Mouse (Mus musculus): ENCODE results near the gene Kdm3a.

GRCm38 (mm10) chr6:71556826-71557225 lies 76.0 kb downstream of the Kdm3a start:
- TF ChIP-seq POLR2A (IDR thresholded peaks at IDR 0.05; ENCODE audit: borderline replicate concordance, low read depth, low read length) (no peak), CTCF (IDR thresholded peaks at IDR 0.05; ENCODE audit: low read depth, low read length) (no peak)

Data from bone marrow macrophage, adult 2 months (primary cell).